Mouse (Mus musculus): Measurements from ENCODE around the gene Palld. TPM values are rescaled to one million over a fixed set of nuclear protein-coding genes. Genes with fewer than 3 reads are reported as not detected.

Palld gene
- total RNA-seq, 2 experiments from 2014 or later: 0.68 TPM; not detected in 1

- ATAC-seq (replicated peaks; ENCODE audit: low FRiP score, poor library complexity, severe bottlenecking): no peak
Measured at GRCm38 (mm10) chr8:61611741-61612140, 290.7 kb downstream of the Palld start.

GRCm38 (mm10) chr8:61611077-61611476 is 291.4 kb downstream of the Palld start:
- no peak for ATAC-seq (replicated peaks; ENCODE audit: low FRiP score, poor library complexity, severe bottlenecking)

GRCm38 (mm10) chr8:61610546-61610945 is 291.9 kb downstream of the Palld start:
- ATAC-seq (replicated peaks; ENCODE audit: low FRiP score, poor library complexity, severe bottlenecking): no peak

GRCm38 (mm10) chr8:61607463-61607813 is 295.1 kb downstream of the Palld start:
- no peak for ATAC-seq (replicated peaks; ENCODE audit: low FRiP score, poor library complexity, severe bottlenecking)

- ATAC-seq (replicated peaks; ENCODE audit: low FRiP score, poor library complexity, severe bottlenecking): no peak
Measured at GRCm38 (mm10) chr8:61606795-61607462, 295.6 kb downstream of the Palld start.

- ATAC-seq (replicated peaks; ENCODE audit: low FRiP score, poor library complexity, severe bottlenecking): no peak
Measured at GRCm38 (mm10) chr8:61604871-61605270, 297.6 kb downstream of the Palld start.

- ATAC-seq (replicated peaks; ENCODE audit: low FRiP score, poor library complexity, severe bottlenecking): no peak
Measured at GRCm38 (mm10) chr8:61596889-61597288, 305.6 kb downstream of the Palld start.

GRCm38 (mm10) chr8:61591446-61591845 is 311.0 kb downstream of the Palld start:
- no peak for ATAC-seq (replicated peaks; ENCODE audit: low FRiP score, poor library complexity, severe bottlenecking)

GRCm38 (mm10) chr8:61590551-61591431 is 311.7 kb downstream of the Palld start:
- ATAC-seq (replicated peaks; ENCODE audit: low FRiP score, poor library complexity, severe bottlenecking): no peak

GRCm38 (mm10) chr8:61589972-61590391 is 312.5 kb downstream of the Palld start:
- ATAC-seq (replicated peaks; ENCODE audit: low FRiP score, poor library complexity, severe bottlenecking): no peak

GRCm38 (mm10) chr8:61588336-61588735 is 314.2 kb downstream of the Palld start:
- ATAC-seq (replicated peaks; ENCODE audit: low FRiP score, poor library complexity, severe bottlenecking): no peak

- no peak for ATAC-seq (replicated peaks; ENCODE audit: low FRiP score, poor library complexity, severe bottlenecking)
Measured at GRCm38 (mm10) chr8:61587731-61588130, 314.8 kb downstream of the Palld start.

GRCm38 (mm10) chr8:61586529-61586928 is 316.0 kb downstream of the Palld start:
- ATAC-seq (replicated peaks; ENCODE audit: low FRiP score, poor library complexity, severe bottlenecking): no peak

- ATAC-seq (replicated peaks; ENCODE audit: low FRiP score, poor library complexity, severe bottlenecking): no peak
Measured at GRCm38 (mm10) chr8:61585746-61586145, 316.7 kb downstream of the Palld start.

GRCm38 (mm10) chr8:61584714-61585383 is 317.6 kb downstream of the Palld start:
- no peak for ATAC-seq (replicated peaks; ENCODE audit: low FRiP score, poor library complexity, severe bottlenecking)

GRCm38 (mm10) chr8:61582547-61582946 is 319.9 kb downstream of the Palld start:
- no peak for ATAC-seq (replicated peaks; ENCODE audit: low FRiP score, poor library complexity, severe bottlenecking)

GRCm38 (mm10) chr8:61581259-61581658 is 321.2 kb downstream of the Palld start:
- ATAC-seq (replicated peaks; ENCODE audit: low FRiP score, poor library complexity, severe bottlenecking): no peak

GRCm38 (mm10) chr8:61579831-61580230 is 322.7 kb downstream of the Palld start:
- no peak for ATAC-seq (replicated peaks; ENCODE audit: low FRiP score, poor library complexity, severe bottlenecking)

GRCm38 (mm10) chr8:61578754-61579153 is 323.7 kb downstream of the Palld start:
- ATAC-seq (replicated peaks; ENCODE audit: low FRiP score, poor library complexity, severe bottlenecking): no peak

- no peak for ATAC-seq (replicated peaks; ENCODE audit: low FRiP score, poor library complexity, severe bottlenecking)
Measured at GRCm38 (mm10) chr8:61575096-61575653, 327.3 kb downstream of the Palld start.
